Mouse (Mus musculus) heart, embryonic 16.5 days (tissue): ENCODE data around the gene Lrrc4b. TPM values are rescaled to one million over a fixed set of nuclear protein-coding genes. Genes with fewer than 3 reads are reported as not detected.

ENCODE experiments used
- microRNA-seq: library from miRNA; unstranded; fragments of <30 nt; microRNA quantifications from one replicate; pipeline ENCODE4, GENCODE M21; 2017
- polyA plus RNA-seq: library from polyadenylated mRNA; unstranded; fragments of >200 nt; fragmentation: Nextera tagmentation; extraction: Ambion mirVana; gene quantifications from 2 replicates; pipeline ENCODE4 v1.2.1, GENCODE M21; 2015

Gene Lrrc4b
- polyA plus RNA-seq, 1 experiment from 2014 or later, result 1.2 TPM

Small RNA genes lying within 50 kb of the gene (microRNA-seq; reads per million reads assigned to microRNA genes)
- 0.98 reads per million for gene Mir7052

Other genes starting within 250 kb of the Lrrc4b start
- not detected in 2 replicates for gene Klk1b24, start 240.8 kb upstream of the Lrrc4b start, polyA plus RNA-seq
- gene Klk1b3, start 230.8 kb upstream of the Lrrc4b start, polyA plus RNA-seq, result not detected in 2 replicates
- not detected in 2 replicates for gene Klk1b4, start 221.6 kb upstream of the Lrrc4b start, polyA plus RNA-seq
- gene Klk1b5, start 213.1 kb upstream of the Lrrc4b start, polyA plus RNA-seq, result not detected in 2 replicates
- 0.25 TPM in 1 of 2 replicates, not detected in the other for gene Klk1, start 203.7 kb upstream of the Lrrc4b start, polyA plus RNA-seq
- not detected in 2 replicates for gene Gm36864, start 192.8 kb upstream of the Lrrc4b start, polyA plus RNA-seq
- gene 1700028J19Rik, start 182.3 kb upstream of the Lrrc4b start, polyA plus RNA-seq, result 0.95 and 1.2 TPM in 2 replicates
- gene 2410002F23Rik, start 182.3 kb upstream of the Lrrc4b start, polyA plus RNA-seq, result 73.1 and 78.4 TPM in 2 replicates
- not detected in 2 replicates for gene Acp4, start 171.6 kb upstream of the Lrrc4b start, polyA plus RNA-seq
- gene Gm15517, start 167.6 kb upstream of the Lrrc4b start, polyA plus RNA-seq, result not detected in 2 replicates
- gene Clec11a, start 122.1 kb upstream of the Lrrc4b start, polyA plus RNA-seq, result 1.4 and 1.8 TPM in 2 replicates
- gene Shank1, start 118.8 kb upstream of the Lrrc4b start, polyA plus RNA-seq, result 0.55 and 0.66 TPM in 2 replicates
- gene Syt3, start 44.9 kb upstream of the Lrrc4b start, polyA plus RNA-seq, result 0.62 and 0.70 TPM in 2 replicates
- gene 1700008O03Rik, start 43.2 kb upstream of the Lrrc4b start, polyA plus RNA-seq, result 0.32 and 0.41 TPM in 2 replicates
- 0.62 and 1.2 TPM in 2 replicates for gene Aspdh, start 36.4 kb downstream of the Lrrc4b start, polyA plus RNA-seq
- gene Josd2, start 39.0 kb downstream of the Lrrc4b start, polyA plus RNA-seq, result 157 and 169 TPM in 2 replicates
- 87.9 and 88.7 TPM in 2 replicates for gene Emc10, start 67.5 kb downstream of the Lrrc4b start, polyA plus RNA-seq
- gene Fam71e1, start 67.6 kb downstream of the Lrrc4b start, polyA plus RNA-seq, result 6.8 and 7.6 TPM in 2 replicates
- 4.5 and 4.6 TPM in 2 replicates for gene Mybpc2, start 95.6 kb downstream of the Lrrc4b start, polyA plus RNA-seq
- gene Spib, start 103.1 kb downstream of the Lrrc4b start, polyA plus RNA-seq, result 4.0 and 5.9 TPM in 2 replicates
- gene Pold1, start 119.8 kb downstream of the Lrrc4b start, polyA plus RNA-seq, result 61.1 and 70.5 TPM in 2 replicates
- gene Nr1h2, start 124.9 kb downstream of the Lrrc4b start, polyA plus RNA-seq, result 64.3 and 73.5 TPM in 2 replicates
- gene Napsa, start 143.4 kb downstream of the Lrrc4b start, polyA plus RNA-seq, result 2.8 and 11.6 TPM in 2 replicates
- gene Kcnc3, start 161.6 kb downstream of the Lrrc4b start, polyA plus RNA-seq, result 0.08 and 0.32 TPM in 2 replicates
- 1.5 and 4.9 TPM in 2 replicates for gene Myh14, start 241.8 kb downstream of the Lrrc4b start, polyA plus RNA-seq